Mouse (Mus musculus) myocyte (in vitro differentiated cells): ENCODE measurements at regions not wholly inside any gene's neighbourhood (a gene's known extent, or its start where the extent isn't known, plus 50 kb on each side); places are given as distances from the start of the nearest gene placed in this dataset.

Experiments
- E2F4 ChIP-seq: IDR thresholded peaks from one replicate; pipeline ENCODE4 v1.6.1; 2011; ENCODE audit warnings: mild to moderate bottlenecking, control low read depth, moderate library complexity; ENCODE audit not compliant: insufficient read depth
- MAX ChIP-seq: IDR thresholded peaks from one replicate; pipeline ENCODE4 v1.6.1; 2011; ENCODE audit warnings: low read depth, mild to moderate bottlenecking, control low read depth
- MYOG ChIP-seq, 3 experiments: IDR thresholded peaks; one replicate each; pipeline ENCODE4 v1.6.1; 2011; ENCODE audit warnings: control low read depth in 2 of 3, low read depth in 2 of 3, mild to moderate bottlenecking in 2 of 3; ENCODE audit not compliant: insufficient read length in 2 of 3, control insufficient read depth in 1 of 3, insufficient read depth in 1 of 3
- POLR2A ChIP-seq: IDR thresholded peaks from one replicate; pipeline ENCODE4 v1.6.1; 2011; ENCODE audit warnings: low read depth, mild to moderate bottlenecking, control low read depth, moderate library complexity; ENCODE audit not compliant: insufficient read length
- SRF ChIP-seq: IDR thresholded peaks from one replicate; pipeline ENCODE4 v1.6.1; 2011; ENCODE audit warnings: low read depth; ENCODE audit not compliant: control insufficient read depth, insufficient read length
- TCF3 ChIP-seq: IDR thresholded peaks from one replicate; pipeline ENCODE4 v1.6.1; 2011; ENCODE audit warnings: low read depth, control low read depth; ENCODE audit not compliant: insufficient read length

DNA sequence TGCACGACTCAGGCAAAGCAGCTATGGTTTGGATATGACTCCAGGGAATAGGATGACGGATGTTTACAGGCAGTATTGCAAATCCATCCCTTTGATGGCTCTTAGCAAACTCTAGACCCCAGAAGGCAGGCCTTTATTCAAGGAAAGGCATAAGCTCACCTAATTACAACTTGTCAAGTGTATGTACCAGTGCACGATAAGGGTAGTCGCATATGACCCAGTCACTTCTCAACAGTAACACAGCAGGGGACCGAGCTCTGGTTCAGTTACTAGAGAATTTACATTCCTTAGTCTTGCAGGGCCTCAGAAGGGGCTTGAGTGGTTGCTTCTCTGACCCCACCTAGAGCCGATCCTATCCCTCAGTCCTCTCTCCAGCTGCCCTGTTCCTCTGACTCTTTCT lies 342.2 kb downstream of the Kcnrg start:
- TF ChIP-seq MYOG (IDR thresholded peaks at IDR 0.05; ENCODE audit: control insufficient read depth in 1 of 3, insufficient read depth in 1 of 3, insufficient read length in 2 of 3, low read depth in 2 of 3) (no peak), E2F4 (no peak), POLR2A (no peak), MAX (no peak), TCF3 (no peak), SRF (no peak)
